Mouse (Mus musculus): ENCODE measurements around the gene Neurl1a. TPM values are rescaled to one million over a fixed set of nuclear protein-coding genes. Genes with fewer than 3 reads are reported as not detected.

Gene Neurl1a
- total and polyA plus RNA-seq, 3 experiments, result 0.03 TPM; not detected in 2

GRCm38 (mm10) chr19:47269729-47270128, 91.1 kb downstream of the Neurl1a start:
- no peaks in the 10 kb centered on the region for H3K4me1 ChIP-seq (ENCODE audit: control insufficient read depth in 1 of 2, insufficient read depth in 2 of 2, low read length in 2 of 2)
- H3K4me3 ChIP-seq (ENCODE audit: control insufficient read depth in 1 of 2, insufficient read depth in 1 of 2, low read depth in 2 of 2, low read length in 2 of 2), result no peak overlapping the region
- no peak for TF ChIP-seq MAFK (IDR thresholded peaks at IDR 0.05; ENCODE audit: borderline replicate concordance, low read depth, low read length)
- TF ChIP-seq TCF12 (IDR thresholded peaks at IDR 0.05; ENCODE audit: low read depth, low read length), result no peak
- TF ChIP-seq ZMIZ1 (IDR thresholded peaks at IDR 0.05; ENCODE audit: low read depth, low read length), result no peak
- no peak for TF ChIP-seq USF2 (IDR thresholded peaks at IDR 0.05; ENCODE audit: borderline replicate concordance in 1 of 2, insufficient read depth in 1 of 2, low read depth in 1 of 2, low read length in 2 of 2)
- no peak for TF ChIP-seq CHD1 (IDR thresholded peaks at IDR 0.05; ENCODE audit: low read depth, low read length)
- TF ChIP-seq USF1 (IDR thresholded peaks at IDR 0.05; ENCODE audit: low read depth, low read length), result no peak
- no peak for TF ChIP-seq GATA1 (IDR thresholded peaks at IDR 0.05; ENCODE audit: low read depth, low read length)
- TF ChIP-seq SMC3 (IDR thresholded peaks at IDR 0.05; ENCODE audit: low read depth, low read length), result peak; percentile 44
- TF ChIP-seq RAD21 (IDR thresholded peaks at IDR 0.05; ENCODE audit: low read depth, low read length), result peak; percentile 12
- TF ChIP-seq POLR2A (IDR thresholded peaks at IDR 0.05; ENCODE audit: control insufficient read depth in 1 of 2, insufficient read depth in 1 of 2, low read depth in 1 of 2, low read length in 2 of 2, poor library complexity in 1 of 2), result no peak
- TF ChIP-seq HCFC1 (IDR thresholded peaks at IDR 0.05; ENCODE audit: low read depth, low read length), result no peak
- TF ChIP-seq CTCF (IDR thresholded peaks at IDR 0.05 in 2 of 3, conservative IDR thresholded peaks at IDR 0.05 in 1 of 3; ENCODE audit: control insufficient read depth in 1 of 3, insufficient read depth in 1 of 3, low read depth in 2 of 3, low read length in 3 of 3, poor library complexity in 1 of 3, severe bottlenecking in 1 of 3), result peak; percentile 12 to 43 (median 33); a peak in 3 of 6 replicates
- TF ChIP-seq BHLHE40 (IDR thresholded peaks at IDR 0.05; ENCODE audit: borderline replicate concordance, low read depth, low read length), result no peak
- H3K27ac ChIP-seq (ENCODE audit: control insufficient read depth, low read depth, low read length), result no peak overlapping the region
- no peak overlapping the region for H3K9ac ChIP-seq (ENCODE audit: control insufficient read depth, low read depth, low read length, poor library complexity, severe bottlenecking)
- no peaks in the 10 kb centered on the region for H3K9me3 ChIP-seq (replicated peaks; ENCODE audit: insufficient read depth, low read length)
- H3K36me3 ChIP-seq (ENCODE audit: control insufficient read depth in 1 of 2, insufficient read depth in 2 of 2, low read length in 2 of 2), result no peaks in the 10 kb centered on the region
- no peaks in the 10 kb centered on the region for H3K79me2 ChIP-seq (ENCODE audit: control insufficient read depth, insufficient read depth, low read length, poor library complexity)
- H3K27me3 ChIP-seq (ENCODE audit: control insufficient read depth in 1 of 2, insufficient read depth in 2 of 2, low read length in 2 of 2), result no peaks in the 10 kb centered on the region
- DNase-seq (ENCODE audit: low read depth, low spot score), result peak; percentile 23

DNA sequence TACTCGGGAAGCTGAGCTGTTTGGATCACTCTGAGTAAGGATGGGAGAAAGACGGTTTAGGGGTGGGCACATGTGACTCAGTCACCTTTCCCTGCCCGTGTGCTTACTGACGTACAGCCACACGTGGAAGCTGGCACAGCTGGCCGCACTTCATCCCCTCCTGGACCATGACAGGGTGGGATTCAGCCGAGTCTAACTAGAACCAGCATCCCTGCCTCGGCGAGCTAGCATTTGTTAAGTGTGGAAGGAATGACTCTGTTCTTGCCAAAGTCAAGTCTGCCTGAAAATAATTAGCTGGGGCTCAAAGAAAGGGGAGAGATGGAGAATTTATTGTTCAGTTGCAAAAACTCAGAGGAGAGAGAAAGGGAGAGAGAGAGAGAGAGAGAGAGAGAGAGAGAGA, 91.9 kb downstream of the Neurl1a start:
- Histone ChIP-seq H3K79me2 (ENCODE audit: control insufficient read depth, insufficient read depth, low read length, poor library complexity) (no peaks in the 10 kb centered on the region), H3K27me3 (ENCODE audit: control insufficient read depth in 1 of 2, insufficient read depth in 2 of 2, low read length in 2 of 2) (no peaks in the 10 kb centered on the region), H3K9ac (ENCODE audit: control insufficient read depth, low read depth, low read length, poor library complexity, severe bottlenecking) (no peak overlapping the region), H3K9me3 (replicated peaks; ENCODE audit: insufficient read depth, low read length) (no peaks in the 10 kb centered on the region), H3K27ac (ENCODE audit: control insufficient read depth, low read depth, low read length) (no peak overlapping the region), H3K4me1 (ENCODE audit: control insufficient read depth in 1 of 2, insufficient read depth in 2 of 2, low read length in 2 of 2) (no peaks in the 10 kb centered on the region), H3K4me3 (ENCODE audit: control insufficient read depth in 1 of 2, insufficient read depth in 1 of 2, low read depth in 2 of 2, low read length in 2 of 2) (no peak overlapping the region), H3K36me3 (ENCODE audit: control insufficient read depth in 1 of 2, insufficient read depth in 2 of 2, low read length in 2 of 2) (no peaks in the 10 kb centered on the region)
- TF ChIP-seq MXI1 (IDR thresholded peaks at IDR 0.05; ENCODE audit: low read depth, low read length), result no peak
- TF ChIP-seq POLR2AphosphoS2 (IDR thresholded peaks at IDR 0.05; ENCODE audit: low read length), result no peak
- no peak for TF ChIP-seq GATA1 (IDR thresholded peaks at IDR 0.05; ENCODE audit: low read depth, low read length)
- no peak for TF ChIP-seq NRF1 (IDR thresholded peaks at IDR 0.05; ENCODE audit: insufficient read depth, low read depth, low read length, poor library complexity, severe bottlenecking)
- no peak for TF ChIP-seq SIN3A (IDR thresholded peaks at IDR 0.05; ENCODE audit: low read length)
- no peak for TF ChIP-seq UBTF (IDR thresholded peaks at IDR 0.05; ENCODE audit: borderline replicate concordance, insufficient read depth, low read depth, low read length)
- no peak for TF ChIP-seq GABPA (IDR thresholded peaks at IDR 0.05; ENCODE audit: low read depth, low read length)
- no peak for TF ChIP-seq ELF1 (IDR thresholded peaks at IDR 0.05; ENCODE audit: low read depth, low read length)
- TF ChIP-seq POLR2AphosphoS5 (IDR thresholded peaks at IDR 0.05; ENCODE audit: borderline replicate concordance, low read depth, low read length), result no peak
- no peak for TF ChIP-seq RCOR1 (IDR thresholded peaks at IDR 0.05; ENCODE audit: low read depth, low read length)
- no peak for TF ChIP-seq TCF12 (IDR thresholded peaks at IDR 0.05; ENCODE audit: low read depth, low read length)
- no peak for TF ChIP-seq MYB (IDR thresholded peaks at IDR 0.05; ENCODE audit: low read depth, low read length)
- no peak for TF ChIP-seq MAFK (IDR thresholded peaks at IDR 0.05; ENCODE audit: borderline replicate concordance, low read depth, low read length)
- no peak for TF ChIP-seq ZC3H11A (IDR thresholded peaks at IDR 0.05; ENCODE audit: low read depth, low read length)
- TF ChIP-seq BHLHE40 (IDR thresholded peaks at IDR 0.05; ENCODE audit: borderline replicate concordance, low read depth, low read length), result no peak
- no peak for TF ChIP-seq CTCF (IDR thresholded peaks at IDR 0.05 in 2 of 3, conservative IDR thresholded peaks at IDR 0.05 in 1 of 3; ENCODE audit: control insufficient read depth in 1 of 3, insufficient read depth in 1 of 3, low read depth in 2 of 3, low read length in 3 of 3, poor library complexity in 1 of 3, severe bottlenecking in 1 of 3)
- no peak for TF ChIP-seq POLR2A (IDR thresholded peaks at IDR 0.05; ENCODE audit: control insufficient read depth in 1 of 2, insufficient read depth in 1 of 2, low read depth in 1 of 2, low read length in 2 of 2, poor library complexity in 1 of 2)
- TF ChIP-seq RAD21 (IDR thresholded peaks at IDR 0.05; ENCODE audit: low read depth, low read length), result no peak
- DNase-seq (ENCODE audit: low read depth, low spot score), result no peak

Data from MEL (cell line).